Mouse (Mus musculus): ENCODE results near the gene Rab6a. TPM values are rescaled to one million over a fixed set of nuclear protein-coding genes. Genes with fewer than 3 reads are reported as not detected.

Rab6a gene
- polyA plus RNA-seq, 1 experiment from 2014 or later, result 106 TPM

Other genes with a start within 250 kb of the Rab6a start
- gene C2cd3, start 235.2 kb upstream of the Rab6a start, polyA plus RNA-seq (2016; fragmentation: Nextera tagmentation; extraction: Ambion mirVana), result 20.1 and 22.9 TPM in 2 replicates
- 68.2 and 74.8 TPM in 2 replicates for gene Ppme1, start 235.1 kb upstream of the Rab6a start, polyA plus RNA-seq (2016; fragmentation: Nextera tagmentation; extraction: Ambion mirVana)
- 0.05 and 0.14 TPM in 2 replicates for gene Ucp3, start 134.4 kb upstream of the Rab6a start, polyA plus RNA-seq (2016; fragmentation: Nextera tagmentation; extraction: Ambion mirVana)
- gene Ucp2, start 114.1 kb upstream of the Rab6a start, polyA plus RNA-seq (2016; fragmentation: Nextera tagmentation; extraction: Ambion mirVana), result 165 and 231 TPM in 2 replicates
- 0.22 and 0.35 TPM in 2 replicates for gene Dnajb13, start 92.5 kb upstream of the Rab6a start, polyA plus RNA-seq (2016; fragmentation: Nextera tagmentation; extraction: Ambion mirVana)
- 26.4 and 31.3 TPM in 2 replicates for gene Coa4, start 70.3 kb upstream of the Rab6a start, polyA plus RNA-seq (2016; fragmentation: Nextera tagmentation; extraction: Ambion mirVana)
- gene Mrpl48, start 891 bp downstream of the Rab6a start, polyA plus RNA-seq (2016; fragmentation: Nextera tagmentation; extraction: Ambion mirVana), result 75.7 and 78.8 TPM in 2 replicates
- 1.6 and 2.4 TPM in 2 replicates for gene Plekhb1, start 55.0 kb downstream of the Rab6a start, polyA plus RNA-seq (2016; fragmentation: Nextera tagmentation; extraction: Ambion mirVana)
- 29.4 and 35.4 TPM in 2 replicates for gene Fam168a, start 99.2 kb downstream of the Rab6a start, polyA plus RNA-seq (2016; fragmentation: Nextera tagmentation; extraction: Ambion mirVana)